Mouse (Mus musculus) G1E (cell line): ENCODE data around the gene Dnm3. TPM values are rescaled to one million over a fixed set of nuclear protein-coding genes. Genes with fewer than 3 reads are reported as not detected.

Experiments used
- ATAC-seq: 2 replicates; pipeline ENCODE4 v1.8.0; 2016; ENCODE audit warnings: mild to moderate bottlenecking; ENCODE audit not compliant: insufficient number of reproducible peaks, poor library complexity, low FRiP score, severe bottlenecking; ENCODE audit errors: extremely low read depth
- DNase-seq: peaks from one replicate; pipeline ENCODE4 v3.0.0; 2012; ENCODE audit warnings: low spot score
- H3K27me3 ChIP-seq: 2 replicates; pipeline ENCODE4 v1.6.1; 2012; ENCODE audit warnings: mild to moderate bottlenecking, low read length, inconsistent platforms; ENCODE audit not compliant: insufficient read depth
- H3K36me3 ChIP-seq: replicated peaks from 2 replicates; pipeline ENCODE3; 2012; ENCODE audit warnings: mild to moderate bottlenecking, inconsistent platforms
- H3K4me1 ChIP-seq: 2 replicates; pipeline ENCODE4 v1.6.1; 2012; ENCODE audit warnings: low read depth, low read length, inconsistent platforms, mixed read lengths; ENCODE audit not compliant: insufficient read depth
- H3K4me3 ChIP-seq: 2 replicates; pipeline ENCODE4 v1.5.1; 2012; ENCODE audit warnings: low read depth, mild to moderate bottlenecking, inconsistent platforms, low read length, moderate library complexity, mixed read lengths
- H3K9me3 ChIP-seq: replicated peaks from 2 replicates; pipeline ENCODE4 v1.6.1; 2012; ENCODE audit warnings: inconsistent platforms
- CTCF ChIP-seq: IDR thresholded peaks from 2 replicates; pipeline ENCODE4 v1.5.1; 2012; ENCODE audit warnings: low read depth, low read length, inconsistent platforms, mixed read lengths
- GATA1 ChIP-seq: IDR thresholded peaks from 2 replicates; pipeline ENCODE4 v1.6.1; 2012; ENCODE audit warnings: borderline replicate concordance, low read length, inconsistent platforms, mixed read lengths
- GATA2 ChIP-seq: IDR thresholded peaks from 2 replicates; pipeline ENCODE4 v1.6.1; 2012; ENCODE audit warnings: low read depth, low read length, inconsistent platforms, borderline replicate concordance
- POLR2AphosphoS5 ChIP-seq: IDR thresholded peaks from 2 replicates; pipeline ENCODE4 v1.6.1; 2012; ENCODE audit warnings: low read depth, low read length, inconsistent platforms; ENCODE audit not compliant: insufficient replicate concordance
- TAL1 ChIP-seq: conservative IDR thresholded peaks from 2 replicates; pipeline ENCODE4 v1.6.1; 2012; ENCODE audit warnings: low read depth, low read length, inconsistent platforms, mixed read lengths
- polyA plus RNA-seq: library from polyadenylated mRNA; stranded (reverse); fragments of >175 nt; gene quantifications from 2 replicates; pipeline ENCODE4 v1.2.3, GENCODE M21; 2012
- total RNA-seq, 2 experiments: library from RNA; stranded (forward) in 1 of 2; stranded (reverse) in 1 of 2; fragments of 200-1000 nt in 1 of 2; fragments of >200 nt in 1 of 2; fragmentation: Nextera tagmentation in 1 of 2; gene quantifications; 2 replicates each; pipeline ENCODE4 v1.2.3; 2014 to 2017

The Dnm3 gene
- total and polyA plus RNA-seq, 3 experiments: 0.27 to 0.66 TPM; not detected in 1

- no peak for ATAC-seq
- no peaks in the 10 kb centered on the region for H3K36me3 ChIP-seq
- TF ChIP-seq GATA2 (no peak), TAL1 (no peak), POLR2AphosphoS5 (no peak), GATA1 (no peak), CTCF (no peak)
These were observed 376.6 kb downstream of the Dnm3 start for GRCm38 (mm10) chr1:162100961-162101830.

GRCm38 (mm10) chr1:162100033-162100820 lies 377.6 kb downstream of the Dnm3 start:
- TF ChIP-seq POLR2AphosphoS5: no peak
- no peak for TF ChIP-seq CTCF
- no peak for TF ChIP-seq GATA1
- TF ChIP-seq GATA2: no peak
- TF ChIP-seq TAL1: no peak
- no peak for ATAC-seq

More at GRCm38 (mm10) chr1:162100961-162101830, 376.6 kb downstream of the Dnm3 start:
- H3K9me3 ChIP-seq: no peaks in the 10 kb centered on the region
- H3K4me1 ChIP-seq: no peaks in the 10 kb centered on the region
- no peaks in the 10 kb centered on the region for H3K27me3 ChIP-seq
- no peak overlapping the region for H3K4me3 ChIP-seq
- DNase-seq: no peak

GRCm38 (mm10) chr1:162099203-162099602 lies 378.6 kb downstream of the Dnm3 start:
- TF ChIP-seq CTCF (no peak), POLR2AphosphoS5 (no peak), GATA1 (no peak), TAL1 (no peak), GATA2 (no peak)
- Histone ChIP-seq H3K36me3 (no peaks in the 10 kb centered on the region), H3K27me3 (no peaks in the 10 kb centered on the region), H3K4me1 (no peaks in the 10 kb centered on the region), H3K4me3 (no peak overlapping the region), H3K9me3 (no peaks in the 10 kb centered on the region)
- ATAC-seq (no peak), DNase-seq (no peak)

More at GRCm38 (mm10) chr1:162100033-162100820, 377.6 kb downstream of the Dnm3 start:
- Histone ChIP-seq H3K4me3 (no peak overlapping the region), H3K9me3 (no peaks in the 10 kb centered on the region), H3K4me1 (no peaks in the 10 kb centered on the region), H3K27me3 (no peaks in the 10 kb centered on the region), H3K36me3 (no peaks in the 10 kb centered on the region)
- no peak for DNase-seq

- Histone ChIP-seq H3K36me3 (no peaks in the 10 kb centered on the region), H3K4me3 (no peak overlapping the region), H3K9me3 (no peaks in the 10 kb centered on the region), H3K4me1 (no peaks in the 10 kb centered on the region), H3K27me3 (no peaks in the 10 kb centered on the region)
- DNase-seq (no peak), ATAC-seq (no peak)
- TF ChIP-seq POLR2AphosphoS5: no peak
These were observed 383.1 kb downstream of the Dnm3 start for GRCm38 (mm10) chr1:162094523-162095272.

- Histone ChIP-seq H3K4me3 (no peak overlapping the region), H3K9me3 (no peaks in the 10 kb centered on the region), H3K27me3 (0 out of 2 replicates have a peak, but pooled peaks cover 2% of the 10 kb centered on the region), H3K4me1 (no peaks in the 10 kb centered on the region), H3K36me3 (no peaks in the 10 kb centered on the region)
- no peak for TF ChIP-seq CTCF
- TF ChIP-seq GATA2: no peak
- ATAC-seq (no peak), DNase-seq (no peak)
These were observed 383.9 kb downstream of the Dnm3 start for GRCm38 (mm10) chr1:162093806-162094522.
